Mouse (Mus musculus) MEL (cell line): ENCODE measurements around the gene D230025D16Rik. TPM values are rescaled to one million over a fixed set of nuclear protein-coding genes. Genes with fewer than 3 reads are reported as not detected.

Source experiments
- DNase-seq: peaks from one replicate; pipeline ENCODE4 v3.0.0; 2011; ENCODE audit warnings: low read depth, low spot score
- H3K27ac ChIP-seq: 2 replicates; pipeline ENCODE4 v1.5.1; 2012; ENCODE audit warnings: low read depth, mild to moderate bottlenecking, control low read depth, low read length, moderate library complexity; ENCODE audit not compliant: control insufficient read depth
- H3K27me3 ChIP-seq, 2 experiments: fragments of 150-350 bp in 1 of 2; sonication (generic) in 1 of 2; 2 replicates each; pipeline ENCODE4 v1.6.1; 2012; ENCODE audit warnings: low read length in 2 of 2, mild to moderate bottlenecking in 2 of 2, improper control_type of control experiment in 1 of 2, moderate library complexity in 1 of 2; ENCODE audit not compliant: insufficient read depth in 2 of 2, control insufficient read depth in 1 of 2
- H3K36me3 ChIP-seq, 2 experiments: 2 replicates each; pipeline ENCODE4 v1.6.1; 2012 to 2014; ENCODE audit warnings: low read length in 2 of 2, improper control_type of control experiment in 1 of 2, inconsistent platforms in 1 of 2, mild to moderate bottlenecking in 1 of 2; ENCODE audit not compliant: insufficient read depth in 2 of 2, control insufficient read depth in 1 of 2
- H3K4me1 ChIP-seq, 2 experiments: fragments of 150-350 bp in 1 of 2; sonication (generic) in 1 of 2; 2 replicates each; pipeline ENCODE4 v1.6.1; 2012; ENCODE audit warnings: low read length in 2 of 2, improper control_type of control experiment in 1 of 2, mild to moderate bottlenecking in 1 of 2; ENCODE audit not compliant: insufficient read depth in 2 of 2, control insufficient read depth in 1 of 2
- H3K4me3 ChIP-seq, 2 experiments: fragments of 150-350 bp in 1 of 2; sonication (generic) in 1 of 2; 2 replicates each; pipeline ENCODE4 v1.5.1; 2012; ENCODE audit warnings: low read depth in 2 of 2, low read length in 2 of 2, mild to moderate bottlenecking in 2 of 2, moderate library complexity in 2 of 2, control low read depth in 1 of 2, improper control_type of control experiment in 1 of 2; ENCODE audit not compliant: control insufficient read depth in 1 of 2, insufficient read depth in 1 of 2
- H3K79me2 ChIP-seq: 2 replicates; pipeline ENCODE4 v1.6.1; 2012; ENCODE audit warnings: mild to moderate bottlenecking, low read length, moderate library complexity; ENCODE audit not compliant: control insufficient read depth, poor library complexity, insufficient read depth
- H3K9ac ChIP-seq: 2 replicates; pipeline ENCODE4 v1.6.1; 2012; ENCODE audit warnings: low read depth, mild to moderate bottlenecking, control low read depth, low read length, moderate library complexity; ENCODE audit not compliant: control insufficient read depth, poor library complexity, severe bottlenecking
- H3K9me3 ChIP-seq: fragments of 150-350 bp; sonication (generic); replicated peaks from 2 replicates; pipeline ENCODE4 v1.6.1; 2012; ENCODE audit warnings: mild to moderate bottlenecking, low read length, improper control_type of control experiment, moderate library complexity; ENCODE audit not compliant: insufficient read depth
- BHLHE40 ChIP-seq: IDR thresholded peaks from 2 replicates; pipeline ENCODE4 v1.6.1; 2012; ENCODE audit warnings: low read depth, mild to moderate bottlenecking, inconsistent platforms, low read length, improper control_type of control experiment, borderline replicate concordance
- CHD1 ChIP-seq: IDR thresholded peaks from 2 replicates; pipeline ENCODE4 v1.6.1; 2012; ENCODE audit warnings: low read depth, mild to moderate bottlenecking, inconsistent platforms, low read length, improper control_type of control experiment
- CHD2 ChIP-seq: IDR thresholded peaks from 2 replicates; pipeline ENCODE4 v1.6.1; 2011; ENCODE audit warnings: low read length, improper control_type of control experiment
- CTCF ChIP-seq, 3 experiments: IDR thresholded peaks in 2 of 3; conservative IDR thresholded peaks in 1 of 3; 2 replicates each; pipeline ENCODE4 v1.5.1; 2011 to 2012; ENCODE audit warnings: low read length in 3 of 3, low read depth in 2 of 3, mild to moderate bottlenecking in 2 of 3, improper control_type of control experiment in 1 of 3, inconsistent platforms in 1 of 3, mixed read lengths in 1 of 3, moderate library complexity in 1 of 3; ENCODE audit not compliant: control insufficient read depth in 1 of 3, insufficient read depth in 1 of 3, poor library complexity in 1 of 3, severe bottlenecking in 1 of 3
- EP300 ChIP-seq, 2 experiments: IDR thresholded peaks; 2 replicates each; pipeline ENCODE4 v1.6.1; 2011; ENCODE audit warnings: improper control_type of control experiment in 2 of 2, low read length in 2 of 2, low read depth in 1 of 2, mild to moderate bottlenecking in 1 of 2
- ETS1 ChIP-seq: IDR thresholded peaks from 2 replicates; pipeline ENCODE4 v1.6.1; 2012; ENCODE audit warnings: low read depth, mild to moderate bottlenecking, inconsistent platforms, low read length, improper control_type of control experiment, moderate library complexity
- GATA1 ChIP-seq: IDR thresholded peaks from 2 replicates; pipeline ENCODE4 v1.6.1; 2011; ENCODE audit warnings: low read depth, low read length, improper control_type of control experiment
- JUND ChIP-seq: IDR thresholded peaks from 2 replicates; pipeline ENCODE4 v1.6.1; 2011; ENCODE audit warnings: low read depth, mild to moderate bottlenecking, improper control_type of control experiment, low read length
- KAT2A ChIP-seq: conservative IDR thresholded peaks from 2 replicates; pipeline ENCODE4 v1.6.1; 2012; ENCODE audit warnings: low read depth, low read length, improper control_type of control experiment, inconsistent platforms
- MAFK ChIP-seq: IDR thresholded peaks from 2 replicates; pipeline ENCODE4 v1.6.1; 2011; ENCODE audit warnings: low read depth, mild to moderate bottlenecking, low read length, improper control_type of control experiment, borderline replicate concordance
- MAX ChIP-seq: IDR thresholded peaks from 2 replicates; pipeline ENCODE4 v1.6.1; 2011; ENCODE audit warnings: low read length, improper control_type of control experiment
- MAZ ChIP-seq: IDR thresholded peaks from 2 replicates; pipeline ENCODE4 v1.6.1; 2012; ENCODE audit warnings: low read depth, mild to moderate bottlenecking, inconsistent platforms, low read length, improper control_type of control experiment
- MEF2A ChIP-seq: IDR thresholded peaks from 2 replicates; pipeline ENCODE4 v1.6.1; 2014; ENCODE audit warnings: low read depth, mild to moderate bottlenecking, inconsistent platforms, low read length, improper control_type of control experiment; ENCODE audit not compliant: poor library complexity, insufficient replicate concordance, severe bottlenecking; ENCODE audit errors: extremely low read depth
- MXI1 ChIP-seq: IDR thresholded peaks from 2 replicates; pipeline ENCODE4 v1.6.1; 2011; ENCODE audit warnings: mild to moderate bottlenecking, low read depth, low read length, improper control_type of control experiment
- MYB ChIP-seq: IDR thresholded peaks from 2 replicates; pipeline ENCODE4 v1.6.1; 2011; ENCODE audit warnings: mild to moderate bottlenecking, low read depth, low read length, improper control_type of control experiment
- MYC ChIP-seq: IDR thresholded peaks from 2 replicates; pipeline ENCODE4 v1.6.1; 2011; ENCODE audit warnings: low read depth, mild to moderate bottlenecking, low read length, improper control_type of control experiment, moderate library complexity
- NELFE ChIP-seq: IDR thresholded peaks from 2 replicates; pipeline ENCODE4 v1.6.1; 2011; ENCODE audit warnings: low read depth, low read length, improper control_type of control experiment
- POLR2A ChIP-seq, 2 experiments: IDR thresholded peaks; 2 replicates each; pipeline ENCODE4 v1.6.1; 2011 to 2012; ENCODE audit warnings: low read length in 2 of 2, mild to moderate bottlenecking in 2 of 2, control low read depth in 1 of 2, improper control_type of control experiment in 1 of 2, low read depth in 1 of 2, moderate library complexity in 1 of 2; ENCODE audit not compliant: control insufficient read depth in 1 of 2, insufficient read depth in 1 of 2, poor library complexity in 1 of 2
- POLR2AphosphoS5 ChIP-seq: IDR thresholded peaks from 2 replicates; pipeline ENCODE4 v1.6.1; 2012; ENCODE audit warnings: low read depth, borderline replicate concordance, mild to moderate bottlenecking, inconsistent platforms, low read length, moderate library complexity, mixed read lengths
- RAD21 ChIP-seq: IDR thresholded peaks from 2 replicates; pipeline ENCODE4 v1.6.1; 2011; ENCODE audit warnings: mild to moderate bottlenecking, low read depth, low read length, improper control_type of control experiment
- SMC3 ChIP-seq: IDR thresholded peaks from 2 replicates; pipeline ENCODE4 v1.6.1; 2011; ENCODE audit warnings: low read depth, low read length, improper control_type of control experiment
- TAL1 ChIP-seq: IDR thresholded peaks from 2 replicates; pipeline ENCODE4 v1.6.1; 2012; ENCODE audit warnings: mild to moderate bottlenecking, inconsistent platforms, low read length, moderate library complexity, mixed read lengths
- TCF12 ChIP-seq: IDR thresholded peaks from 2 replicates; pipeline ENCODE4 v1.6.1; 2014; ENCODE audit warnings: low read depth, mild to moderate bottlenecking, inconsistent platforms, low read length, improper control_type of control experiment, moderate library complexity
- UBTF ChIP-seq: IDR thresholded peaks from 2 replicates; pipeline ENCODE4 v1.6.1; 2012; ENCODE audit warnings: low read depth, mild to moderate bottlenecking, inconsistent platforms, low read length, improper control_type of control experiment, moderate library complexity, borderline replicate concordance; ENCODE audit not compliant: insufficient read depth
- ZC3H11A ChIP-seq: IDR thresholded peaks from 2 replicates; pipeline ENCODE4 v1.6.1; 2012; ENCODE audit warnings: low read depth, mild to moderate bottlenecking, inconsistent platforms, low read length, improper control_type of control experiment
- ZKSCAN1 ChIP-seq: IDR thresholded peaks from 2 replicates; pipeline ENCODE4 v1.6.1; 2012; ENCODE audit warnings: low read depth, mild to moderate bottlenecking, inconsistent platforms, low read length, improper control_type of control experiment, moderate library complexity
- ZMIZ1 ChIP-seq: IDR thresholded peaks from 2 replicates; pipeline ENCODE4 v1.6.1; 2012; ENCODE audit warnings: low read depth, mild to moderate bottlenecking, inconsistent platforms, low read length, improper control_type of control experiment, moderate library complexity
- polyA plus RNA-seq, 2 experiments: library from polyadenylated mRNA; stranded (reverse) in 1 of 2; unstranded in 1 of 2; fragments of >175 nt in 1 of 2; fragments of >200 nt in 1 of 2; gene quantifications; 2 replicates each; pipeline versions ENCODE4 v1.2.1 to v1.2.4; 2012; ENCODE audit warnings: low replicate concordance in 2 of 2, low read depth in 1 of 2; ENCODE audit not compliant: insufficient read length in 2 of 2, insufficient read depth in 1 of 2, missing spikeins in 1 of 2
- total RNA-seq: library from RNA; depleted of rRNA; stranded (reverse); fragments of 300-350 nt; gene quantifications from 2 replicates; pipeline ENCODE4 v1.2.3, GENCODE M21; 2012

Gene D230025D16Rik
- total and polyA plus RNA-seq, 3 experiments, result 18.3 to 22.4 TPM; not detected in 1

- Histone ChIP-seq H3K4me1 (peaks cover 4 to 20% of the 10 kb centered on the region in 2 experiments; a peak in 3 of 4 replicates), H3K4me3 (peak overlapping the region; percentile 70 to 86), H3K9ac (peak overlapping the region; percentile 59)
These were observed 63.3 kb downstream of the D230025D16Rik start for GRCm38 (mm10) chr8:105288231-105288630.

GRCm38 (mm10) chr8:105288958-105289732, 64.2 kb downstream of the D230025D16Rik start:
- Histone ChIP-seq H3K27me3 (no peaks in the 10 kb centered on the region), H3K4me3 (peak overlapping the region; percentile 74 to 86), H3K4me1 (peaks cover 4 to 13% of the 10 kb centered on the region in 2 experiments; a peak in 3 of 4 replicates), H3K9me3 (no peaks in the 10 kb centered on the region), H3K79me2 (peaks cover 3% of the 10 kb centered on the region), H3K27ac (peak overlapping the region; percentile 82), H3K36me3 (no peaks in the 10 kb centered on the region; a peak in 1 of 4 replicates), H3K9ac (peak overlapping the region; percentile 76)
- peak; percentile 99 for DNase-seq
- TF ChIP-seq ZKSCAN1, result no peak
- no peak for TF ChIP-seq ZC3H11A
- no peak for TF ChIP-seq TAL1
- TF ChIP-seq NELFE, result peak; percentile 87
- no peak for TF ChIP-seq RAD21
- TF ChIP-seq TCF12, result peak; percentile 68
- TF ChIP-seq MYB, result no peak
- TF ChIP-seq ZMIZ1, result peak; percentile 75
- no peak for TF ChIP-seq SMC3
- no peak for TF ChIP-seq MAFK
- 0 out of 2 replicates have a peak, but pooled peaks have one; percentile 6 for TF ChIP-seq CHD2
- no peak for TF ChIP-seq POLR2AphosphoS5
- TF ChIP-seq MAX, result peak; percentile 25; the same call in 1 of the 2 replicates
- TF ChIP-seq MXI1, result peak; percentile 67
- TF ChIP-seq MEF2A, result no peak
- peak; percentile 96 for TF ChIP-seq GATA1
- TF ChIP-seq CHD1, result no peak
- no peak; the same call in 1 of the 2 replicates for TF ChIP-seq KAT2A
- TF ChIP-seq EP300 (IDR thresholded peaks at IDR 0.05; ENCODE audit: low read depth in 1 of 2, low read length in 2 of 2), result no peak
- no peak for TF ChIP-seq UBTF
- TF ChIP-seq ETS1, result peak; percentile 9; the same call in 1 of the 2 replicates
- TF ChIP-seq MYC, result peak; percentile 32; the same call in 1 of the 2 replicates
- peak; percentile 81 to 88 for TF ChIP-seq POLR2A (IDR thresholded peaks at IDR 0.05; ENCODE audit: control insufficient read depth in 1 of 2, insufficient read depth in 1 of 2, low read depth in 1 of 2, low read length in 2 of 2, poor library complexity in 1 of 2)
- TF ChIP-seq BHLHE40, result peak; percentile 34; the same call in 1 of the 2 replicates
- TF ChIP-seq MAZ, result no peak; the same call in 1 of the 2 replicates
- 0 out of 6 replicates have a peak, but pooled peaks of 1 of the 3 experiments have one; percentile 7 for TF ChIP-seq CTCF (IDR thresholded peaks at IDR 0.05 in 2 of 3, conservative IDR thresholded peaks at IDR 0.05 in 1 of 3; ENCODE audit: control insufficient read depth in 1 of 3, insufficient read depth in 1 of 3, low read depth in 2 of 3, low read length in 3 of 3, poor library complexity in 1 of 3, severe bottlenecking in 1 of 3)

More at GRCm38 (mm10) chr8:105288231-105288630, 63.3 kb downstream of the D230025D16Rik start:
- no peak for TF ChIP-seq CHD1
- TF ChIP-seq ZC3H11A, result no peak
- TF ChIP-seq CTCF (IDR thresholded peaks at IDR 0.05 in 2 of 3, conservative IDR thresholded peaks at IDR 0.05 in 1 of 3; ENCODE audit: control insufficient read depth in 1 of 3, insufficient read depth in 1 of 3, low read depth in 2 of 3, low read length in 3 of 3, poor library complexity in 1 of 3, severe bottlenecking in 1 of 3), result peak; percentile 9 to 20 (median 19); a peak in 2 of 6 replicates
- 0 out of 2 replicates have a peak, but pooled peaks have one; percentile 14 for TF ChIP-seq MAZ
- TF ChIP-seq ETS1, result no peak
- TF ChIP-seq SMC3, result peak; percentile 36
- no peak for TF ChIP-seq MYC
- no peak for TF ChIP-seq JUND
- Histone ChIP-seq H3K9me3 (no peaks in the 10 kb centered on the region), H3K36me3 (peaks cover 0 to 6% of the 10 kb centered on the region in 2 experiments; a peak in 2 of 4 replicates), H3K79me2 (peaks cover 3% of the 10 kb centered on the region), H3K27ac (no peak overlapping the region; the same call in 1 of the 2 replicates), H3K27me3 (no peaks in the 10 kb centered on the region)
- peak; percentile 58 for DNase-seq
